Mouse (Mus musculus) kidney, adult 18-20 months (tissue): ENCODE data around the gene Ppm1h.

Experiments
- DNase-seq: peaks from one replicate; pipeline ENCODE4 v3.0.0; 2021

The Ppm1h gene

DNA sequence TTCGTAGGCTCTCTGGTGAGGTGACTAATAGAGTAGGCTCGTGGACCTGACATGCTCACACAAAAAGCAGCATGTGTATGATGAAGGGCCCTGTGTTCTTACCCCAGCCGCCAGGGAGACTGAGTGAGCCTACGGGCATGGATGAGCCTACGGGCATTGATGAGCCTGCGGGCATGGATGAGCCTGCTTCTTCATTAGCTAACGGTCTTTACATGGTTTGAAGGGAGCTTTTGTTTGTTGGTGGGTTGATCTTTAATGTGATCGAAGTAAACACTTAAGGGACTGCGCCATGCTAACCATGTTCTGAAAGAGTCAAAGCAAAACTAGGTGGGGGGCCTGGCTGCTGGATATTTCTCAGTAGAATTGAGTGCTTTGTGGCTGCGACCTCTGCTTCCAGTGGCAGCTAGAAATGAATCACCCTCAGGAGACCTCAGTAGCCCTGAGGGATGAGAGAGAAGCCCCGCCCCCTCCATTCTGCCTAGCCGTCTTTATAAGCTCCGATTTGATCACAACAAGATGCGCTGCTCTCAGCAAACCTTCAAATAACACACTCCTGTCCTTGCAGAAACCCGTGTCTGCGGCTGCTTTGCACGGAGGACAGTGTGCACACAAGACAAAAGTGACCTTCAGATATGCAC lies 183.9 kb downstream of the Ppm1h start:
- no peak for DNase-seq

DNA sequence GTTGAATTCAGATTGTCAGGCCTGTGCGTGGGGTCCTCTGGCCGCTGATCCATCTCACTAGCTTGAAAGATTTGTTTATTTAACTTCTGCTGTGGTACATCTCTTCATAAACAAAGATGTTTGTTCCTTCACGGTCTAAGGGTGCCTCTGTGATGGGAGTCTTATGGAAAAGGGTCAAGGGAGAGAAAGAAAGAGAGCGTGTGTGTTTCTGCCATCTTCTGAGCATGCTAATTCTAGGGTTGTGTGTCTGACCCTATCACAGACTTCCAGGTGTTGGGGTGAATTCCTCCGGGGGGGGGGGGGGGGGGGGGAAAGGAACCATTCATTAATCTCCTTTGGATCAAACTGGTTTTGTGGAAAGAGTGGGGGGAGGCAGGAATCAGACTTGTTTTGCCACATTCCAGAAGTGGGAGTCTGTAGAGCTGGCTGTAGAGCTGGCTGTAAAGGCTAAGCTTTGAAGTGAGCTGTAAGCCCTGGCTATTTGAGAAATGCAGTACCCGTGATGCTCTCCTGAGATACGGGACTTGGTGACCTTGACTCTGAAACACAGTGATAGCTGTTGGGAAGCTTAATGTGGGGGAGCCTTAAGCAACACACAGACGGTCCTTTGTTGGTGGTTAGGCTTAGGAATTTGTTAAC lies 191.4 kb downstream of the Ppm1h start:
- DNase-seq = peak; percentile 50

- no peak for DNase-seq
Measured at GRCm38 (mm10) chr10:122870848-122871494, 192.4 kb downstream of the Ppm1h start.

DNA sequence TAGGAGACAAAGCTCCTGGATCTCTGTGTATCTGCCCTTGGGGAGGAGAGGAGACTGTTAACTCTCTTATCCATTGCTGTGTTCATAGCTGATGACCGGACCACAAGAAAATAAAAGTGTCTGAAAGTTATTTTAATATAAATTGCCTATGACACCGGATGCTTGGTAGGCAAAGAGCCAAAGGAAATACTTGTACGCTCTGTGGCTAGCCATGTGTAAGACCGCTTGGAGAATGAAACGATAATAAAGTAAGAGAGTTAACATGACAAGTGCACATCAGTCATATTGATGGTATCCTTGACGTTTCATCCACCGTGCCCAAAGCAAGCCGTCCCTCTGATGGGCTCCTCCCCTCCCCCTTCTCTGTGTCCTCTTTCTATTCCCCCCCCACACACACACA lies 194.2 kb downstream of the Ppm1h start:
- no peak for DNase-seq

DNA sequence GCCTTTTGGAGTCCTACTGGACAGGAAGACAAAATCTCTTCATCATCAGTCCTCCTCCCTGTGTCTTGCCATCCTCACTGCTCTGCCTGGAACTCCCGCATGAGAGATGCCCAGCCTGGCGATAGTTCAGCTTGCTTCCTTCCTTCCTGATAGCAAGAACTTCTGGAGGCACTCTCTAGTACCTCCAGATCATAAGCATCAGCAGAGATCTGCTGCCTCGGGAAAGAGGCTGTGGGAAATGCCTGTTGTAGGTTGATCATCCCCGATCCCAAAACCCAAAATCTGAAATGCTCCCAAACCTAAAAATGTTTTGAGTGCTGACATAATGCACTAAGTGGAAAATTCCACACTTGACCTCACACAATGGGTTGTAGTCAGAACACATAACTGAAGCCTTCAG lies 198.4 kb downstream of the Ppm1h start:
- DNase-seq = no peak

GRCm38 (mm10) chr10:122877436-122877835 lies 198.9 kb downstream of the Ppm1h start:
- DNase-seq = no peak

GRCm38 (mm10) chr10:122881456-122881855 lies 202.9 kb downstream of the Ppm1h start:
- no peak for DNase-seq

DNA sequence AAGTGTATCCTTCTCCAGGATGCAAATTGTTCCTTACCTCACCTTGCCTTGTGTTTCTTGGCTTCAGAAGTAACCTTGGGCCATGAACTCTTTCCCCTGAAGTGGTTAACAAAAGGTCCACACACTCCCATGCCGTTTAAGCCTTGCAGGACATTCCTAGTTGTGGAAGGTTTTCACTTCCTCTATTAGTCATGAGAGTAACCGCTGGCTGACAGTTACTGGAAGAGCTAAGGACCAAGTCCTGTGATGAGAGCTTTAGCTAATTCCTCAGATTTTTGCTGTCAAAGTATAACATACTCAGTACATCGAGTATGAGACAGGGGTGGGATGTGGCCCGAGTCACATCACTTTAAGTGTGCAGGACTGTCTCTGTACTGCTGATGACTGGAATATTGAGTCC lies 204.1 kb downstream of the Ppm1h start:
- DNase-seq = no peak

- peak; percentile 54 for DNase-seq
Measured at GRCm38 (mm10) chr10:122883823-122884743, 205.5 kb downstream of the Ppm1h start.

GRCm38 (mm10) chr10:122885301-122885700 lies 206.7 kb downstream of the Ppm1h start:
- DNase-seq = no peak

DNA sequence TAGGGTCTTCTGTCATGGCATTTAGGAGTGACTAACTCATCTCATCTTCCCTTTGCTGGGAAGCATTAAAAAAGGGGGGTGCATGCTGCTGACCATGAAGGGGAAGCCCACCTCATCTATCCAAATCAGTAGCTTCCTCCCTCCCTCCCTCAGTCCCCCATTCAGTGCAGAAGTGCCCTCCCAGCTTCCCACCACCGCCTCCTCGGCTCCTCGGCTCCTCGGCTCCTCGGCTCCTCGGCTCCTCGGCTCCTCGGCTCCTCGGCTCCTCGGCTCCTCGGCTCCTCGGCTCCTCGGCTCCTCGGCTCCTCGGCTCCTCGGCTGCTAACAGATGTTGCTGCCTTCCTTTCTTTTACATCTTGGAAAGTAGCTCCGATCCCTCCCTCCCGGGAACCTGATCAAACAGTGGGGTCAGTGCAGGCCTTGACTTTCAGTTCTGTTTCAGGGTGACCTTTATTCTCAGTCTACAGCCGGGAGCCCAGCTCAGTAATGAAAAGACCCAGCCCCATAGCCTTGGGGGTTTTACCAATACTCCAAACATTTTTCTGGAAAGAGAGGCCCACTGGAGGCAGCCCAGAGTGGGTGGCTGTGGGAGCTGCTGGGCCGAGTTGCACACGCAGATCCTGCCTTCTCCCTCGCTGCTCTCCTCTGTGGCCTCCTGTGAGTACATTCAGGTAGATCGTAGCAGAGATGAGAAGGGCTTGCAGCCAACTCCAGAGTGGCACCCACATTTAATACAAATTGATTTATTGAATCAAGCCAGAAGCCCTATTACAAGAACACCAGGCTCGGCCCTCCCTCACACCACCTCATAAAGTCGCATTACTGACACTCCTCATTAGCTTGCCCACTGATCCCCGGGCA lies 207.7 kb downstream of the Ppm1h start:
- DNase-seq = no peak

DNA sequence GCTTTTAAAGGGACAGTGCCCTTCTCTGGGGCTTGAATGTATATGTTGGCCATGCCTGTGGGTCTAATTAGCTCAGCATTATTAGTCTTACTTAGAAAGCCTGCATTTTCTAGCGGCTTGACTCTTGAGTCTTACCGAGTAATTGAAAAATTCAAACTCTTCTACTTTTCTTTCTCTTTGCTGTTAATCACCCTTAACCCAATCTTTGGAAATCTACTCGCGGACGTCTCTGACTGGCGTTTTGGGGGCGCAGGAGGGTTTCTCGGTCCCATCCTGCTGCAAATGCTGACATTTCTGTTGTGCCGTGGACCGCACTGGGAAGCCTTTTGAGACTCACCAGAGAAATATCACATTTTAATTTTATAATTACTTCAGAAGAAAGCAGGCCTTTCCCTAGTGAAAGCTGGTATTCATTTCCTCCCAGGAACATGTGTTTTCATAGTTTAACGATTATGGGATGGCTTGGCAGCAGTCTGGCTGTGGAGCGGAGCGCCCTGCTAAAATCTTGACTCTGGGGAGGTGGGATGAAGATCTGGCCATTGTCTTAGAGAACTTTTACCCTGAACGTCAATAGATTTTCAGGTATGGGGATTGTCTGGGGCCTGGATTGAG lies 208.5 kb downstream of the Ppm1h start:
- DNase-seq = no peak

DNA sequence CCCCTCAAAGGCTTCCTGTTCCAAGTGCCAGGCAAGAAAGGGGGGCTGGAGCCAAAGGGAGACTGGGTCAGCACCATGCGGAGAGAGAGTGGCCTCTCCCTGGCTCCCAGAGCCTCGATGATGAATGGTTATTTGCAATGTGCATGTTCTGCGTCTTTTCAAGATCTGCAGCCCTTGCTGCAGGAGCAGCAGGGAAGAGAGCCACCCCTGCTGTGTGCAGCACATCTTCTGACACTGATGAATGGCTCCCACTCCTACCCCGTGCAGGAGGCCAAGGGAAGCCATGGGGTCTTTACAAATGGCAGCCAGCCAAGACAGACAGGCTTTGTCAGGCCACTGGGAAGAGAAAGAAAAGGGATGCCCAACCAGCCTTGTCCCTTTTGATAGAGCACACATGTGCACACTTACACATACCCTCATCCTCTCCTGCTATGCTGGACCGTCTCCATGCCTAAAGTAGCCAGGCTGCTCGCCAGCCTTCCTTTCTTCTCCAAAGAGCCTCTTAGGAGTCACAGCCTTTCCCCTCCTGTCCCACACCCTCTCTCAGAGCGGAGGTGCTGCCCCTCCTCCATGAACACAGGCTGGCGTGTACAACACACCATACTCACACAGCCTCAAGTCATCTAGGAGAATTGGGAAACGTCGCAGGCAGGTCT lies 209.1 kb downstream of the Ppm1h start:
- DNase-seq = no peak

DNA sequence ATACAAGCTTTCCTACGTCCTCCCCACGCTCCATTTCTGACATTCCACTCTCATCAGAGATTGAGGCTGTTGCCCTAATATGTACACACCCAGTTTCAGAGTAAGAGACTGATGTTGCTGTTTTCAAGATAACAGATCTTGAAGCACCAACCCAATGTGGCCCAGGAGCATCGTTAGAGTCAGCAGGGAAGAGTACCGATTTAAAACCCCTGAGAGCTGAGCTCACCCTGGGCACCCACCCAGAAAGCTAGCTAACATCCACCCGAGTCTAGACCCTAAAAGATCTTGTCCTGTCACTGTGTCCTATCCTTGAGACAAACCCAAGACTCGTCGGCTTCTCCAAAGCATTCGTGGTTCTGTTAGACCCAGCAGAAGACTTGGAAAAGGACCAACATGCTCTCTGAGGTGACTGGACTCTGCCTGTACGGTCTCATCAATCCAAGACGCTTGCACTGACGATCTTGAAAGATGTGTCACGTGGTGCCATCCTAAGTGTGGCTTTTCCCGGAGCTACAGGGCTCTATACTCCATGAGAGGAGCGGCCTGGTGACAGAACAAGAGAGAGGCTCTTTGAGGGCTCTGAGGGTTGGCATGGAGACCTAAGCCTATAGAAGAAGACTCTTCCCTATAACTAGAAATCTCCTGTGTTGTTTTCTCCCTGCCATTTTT lies 212.3 kb downstream of the Ppm1h start:
- no peak for DNase-seq

- no peak for DNase-seq
Measured at GRCm38 (mm10) chr10:122891461-122891860, 212.9 kb downstream of the Ppm1h start.

DNA sequence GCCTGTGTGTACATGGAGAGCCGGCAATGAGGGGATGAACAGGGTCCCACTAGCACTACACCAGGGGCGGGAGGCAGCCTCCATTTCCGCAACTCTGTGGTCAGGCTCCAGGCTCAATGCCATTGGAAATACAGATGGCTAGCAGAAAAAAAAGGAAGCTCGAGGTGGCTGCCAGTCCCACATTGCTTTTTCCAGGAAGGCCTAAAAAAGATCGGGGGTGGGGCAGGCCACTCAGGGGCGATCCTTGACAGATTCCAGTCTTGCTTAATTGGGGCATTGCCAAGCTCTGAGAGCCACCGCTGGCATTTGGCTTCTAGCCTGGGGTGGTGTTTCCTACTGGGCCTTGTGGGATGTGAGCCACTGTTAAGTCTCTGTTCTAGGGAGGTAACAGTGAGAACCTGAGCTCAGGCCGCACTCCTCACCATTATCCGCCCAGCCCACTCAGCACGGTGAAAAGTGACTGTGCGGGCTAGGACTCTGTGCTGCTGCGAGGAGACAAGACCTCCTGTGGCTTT lies 216.1 kb downstream of the Ppm1h start:
- peak; percentile 64 for DNase-seq

DNA sequence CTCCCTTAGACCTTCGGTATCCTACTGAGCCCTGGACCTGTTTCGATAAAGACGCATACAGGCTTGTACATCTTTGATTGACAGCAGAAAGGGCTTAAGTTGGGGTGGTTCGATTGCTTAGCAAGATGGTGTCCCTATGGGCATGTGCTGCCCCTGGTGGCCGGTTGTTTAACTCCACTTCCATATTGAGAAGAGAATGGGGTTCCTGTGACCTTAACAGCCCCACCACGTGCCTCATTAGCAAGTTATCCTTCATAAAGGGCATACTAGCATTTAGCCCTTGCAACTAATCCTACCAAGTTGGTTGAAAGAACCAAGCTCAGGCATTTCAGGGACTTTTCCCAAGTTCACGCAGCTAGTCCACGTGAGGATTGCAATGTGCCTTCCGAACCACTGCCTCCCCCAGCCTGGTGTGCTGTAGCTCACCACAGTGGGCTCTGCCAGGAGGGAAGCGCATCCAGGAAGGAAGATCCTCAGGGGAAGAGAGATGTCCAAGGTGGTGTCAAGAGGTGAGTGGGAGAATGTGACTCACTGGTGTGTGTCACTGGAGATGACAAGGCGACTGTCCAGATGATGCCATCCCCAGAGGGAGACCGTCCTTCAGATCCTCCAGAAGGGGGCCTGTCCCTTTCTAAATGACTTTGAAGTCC lies 216.7 kb downstream of the Ppm1h start:
- DNase-seq = peak; percentile 61

DNA sequence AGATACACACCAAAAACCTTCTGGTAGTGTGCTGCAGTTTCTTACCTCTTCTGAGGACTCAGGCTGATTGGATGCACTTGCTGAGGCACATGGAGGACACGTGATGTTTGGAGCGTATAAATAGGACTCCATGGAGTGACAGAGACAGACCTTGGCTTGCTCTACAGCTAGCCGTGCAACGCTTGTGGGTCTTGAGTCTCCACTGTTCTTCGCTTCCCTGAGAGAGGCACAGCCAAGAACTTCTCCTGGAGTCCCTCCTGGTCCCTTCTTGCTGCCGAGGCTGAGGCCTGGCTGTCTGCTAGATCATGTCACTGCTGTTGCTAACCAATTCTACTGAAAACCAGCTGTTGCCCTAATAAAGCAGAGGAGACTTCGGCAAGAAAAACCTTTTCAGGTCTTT lies 221.4 kb downstream of the Ppm1h start:
- no peak for DNase-seq

DNA sequence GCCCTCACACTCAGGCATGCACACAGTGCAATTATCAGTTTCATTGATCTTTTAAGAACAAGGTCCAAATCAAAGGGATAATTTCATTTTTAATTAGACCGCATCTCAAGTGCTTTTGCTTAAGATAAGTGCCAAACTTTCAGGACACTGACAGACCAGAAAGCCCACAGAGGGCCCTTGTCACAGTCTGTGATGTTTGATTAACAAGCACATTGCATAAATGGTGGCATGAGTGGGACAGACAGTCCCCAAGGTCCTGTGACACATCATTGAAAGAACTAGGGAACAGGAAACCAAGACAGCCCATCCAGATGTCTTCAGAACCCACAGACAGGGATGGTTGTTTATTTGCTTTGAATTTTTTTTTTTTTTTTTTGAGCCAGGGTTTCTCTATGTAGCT lies 221.9 kb downstream of the Ppm1h start:
- no peak for DNase-seq

- no peak for DNase-seq
Measured at GRCm38 (mm10) chr10:122901379-122901778, 222.8 kb downstream of the Ppm1h start.
